Mouse (Mus musculus) liver, embryonic 14.5 days (tissue): ENCODE results near the gene Sgsm1. TPM values are rescaled to one million over a fixed set of nuclear protein-coding genes. Genes with fewer than 3 reads are reported as not detected.

Experiments used
- ATAC-seq: fragments of 200-750 bp; cut with Nextera tagmentation; 2 replicates; pipeline ENCODE4 v1.8.0; 2017; ENCODE audit warnings: moderate number of reproducible peaks, mild to moderate bottlenecking, moderate library complexity; ENCODE audit not compliant: insufficient read depth
- DNase-seq, 3 experiments: peaks; one replicate each; pipeline ENCODE4 v3.0.0-alpha.2; 2012 to 2013; ENCODE audit warnings: low read depth in 3 of 3, low spot score in 3 of 3
- H3K27ac ChIP-seq: fragments of 300-500 bp; sonication (generic); 2 replicates; pipeline ENCODE4 v1.5.1; 2014; ENCODE audit warnings: moderate library complexity, mild to moderate bottlenecking, control low read depth, inconsistent platforms
- H3K27me3 ChIP-seq: fragments of 300-500 bp; sonication (generic); 2 replicates; pipeline ENCODE4 v1.6.1; 2014; ENCODE audit warnings: mild to moderate bottlenecking, low read length, moderate library complexity; ENCODE audit not compliant: control insufficient read depth, insufficient read depth
- H3K36me3 ChIP-seq: fragments of 300-500 bp; sonication (generic); replicated peaks from 2 replicates; pipeline ENCODE4 v1.6.1; 2014; ENCODE audit warnings: low read depth; ENCODE audit not compliant: control insufficient read depth, insufficient read depth
- H3K4me1 ChIP-seq, 2 experiments: fragments of 200-500 bp in 1 of 2; fragments of 300-500 bp in 1 of 2; sonication (generic) in 1 of 2; replicated peaks; 2 replicates each; pipeline ENCODE4 v1.6.1; 2012 to 2014; ENCODE audit warnings: antibody characterized with exemption in 1 of 2, inconsistent platforms in 1 of 2, low read length in 1 of 2; ENCODE audit not compliant: control insufficient read depth in 2 of 2, insufficient read depth in 2 of 2
- H3K4me2 ChIP-seq: fragments of 300-500 bp; sonication (generic); 2 replicates; pipeline ENCODE4 v1.6.1; 2014; ENCODE audit warnings: low read depth, mild to moderate bottlenecking, control low read depth, moderate library complexity
- H3K4me3 ChIP-seq, 2 experiments: fragments of 200-500 bp in 1 of 2; fragments of 300-500 bp in 1 of 2; sonication (generic) in 1 of 2; 2 replicates each; pipeline ENCODE4 v1.5.1; 2012 to 2014; ENCODE audit warnings: low read depth in 2 of 2, low read length in 2 of 2, mild to moderate bottlenecking in 2 of 2, control low read depth in 1 of 2, inconsistent platforms in 1 of 2, moderate library complexity in 1 of 2; ENCODE audit not compliant: insufficient read depth in 1 of 2
- H3K9ac ChIP-seq: fragments of 300-500 bp; sonication (generic); replicated peaks from 2 replicates; pipeline ENCODE4 v1.6.1; 2014; ENCODE audit warnings: mild to moderate bottlenecking, control low read depth, moderate library complexity
- H3K9me3 ChIP-seq: fragments of 300-500 bp; sonication (generic); 2 replicates; pipeline ENCODE4 v1.6.1; 2016; ENCODE audit warnings: low read length, mixed read lengths; ENCODE audit not compliant: control insufficient read depth
- CTCF ChIP-seq: IDR thresholded peaks from 2 replicates; pipeline ENCODE4 v1.5.1; 2016; ENCODE audit warnings: antibody characterized with exemption, low read depth, control low read depth
- EP300 ChIP-seq: IDR thresholded peaks from 2 replicates; pipeline ENCODE4 v1.6.1; 2016; ENCODE audit warnings: antibody characterized with exemption, low read depth
- WGBS: fragments of 180-500 bp; shearing (Covaris S2); extraction: QIAGEN DNeasy Blood & Tissue Kit; methylation state at CpG from one replicate; pipeline ENCODE4 v1.1.7; 2014; ENCODE audit not compliant: insufficient replicate concordance; 5-methylcytosine and 5-hydroxymethylcytosine counted together
- polyA plus RNA-seq, 2 experiments: library from polyadenylated mRNA; depleted of rRNA in 1 of 2; stranded (reverse) in 1 of 2; unstranded in 1 of 2; fragments of >200 nt; fragmentation: Nextera tagmentation in 1 of 2; extraction: Ambion mirVana in 1 of 2; gene quantifications; 2 replicates each; pipeline versions ENCODE4 v1.2.1 to v1.2.3; 2012 to 2014

Gene Sgsm1
- polyA plus RNA-seq, 2 experiments, result 1.4 to 1.5 TPM

DNA sequence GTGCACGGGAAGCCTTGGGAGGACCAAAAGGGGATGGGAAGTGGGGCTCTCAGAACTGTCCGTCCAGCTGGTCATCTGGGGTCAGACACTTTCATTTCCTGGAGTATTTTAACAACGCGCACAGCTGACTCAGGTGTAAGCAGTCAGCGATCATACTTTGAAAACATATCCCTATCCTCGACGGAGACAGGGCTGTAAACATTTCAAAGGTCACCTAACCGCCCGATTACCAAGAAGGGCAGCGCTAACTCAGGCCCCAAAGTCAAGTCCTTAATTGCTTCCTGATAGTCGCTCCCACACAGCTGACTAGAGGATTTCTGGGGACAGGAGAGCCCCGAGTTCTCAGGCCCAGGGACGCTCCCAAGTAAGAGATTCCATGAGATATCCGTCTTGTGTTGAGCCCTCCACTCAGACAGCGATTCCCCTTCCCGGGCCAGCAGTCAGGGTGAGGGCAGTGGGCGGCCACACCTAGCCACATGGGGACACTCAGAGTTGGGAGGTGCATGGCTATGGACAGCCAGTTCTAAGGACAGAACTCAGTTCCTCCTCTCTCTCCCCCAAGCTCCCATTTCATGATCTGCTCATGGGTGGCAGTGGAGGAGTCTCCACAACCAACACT, 91.9 kb downstream of the Sgsm1 start:
- Histone ChIP-seq H3K4me2 (0 out of 2 replicates have a peak overlapping the region, but pooled peaks have one; percentile 8), H3K9ac (no peak overlapping the region), H3K9me3 (no peaks in the 10 kb centered on the region), H3K27me3 (peaks cover 5% of the 10 kb centered on the region; the same call in 1 of the 2 replicates), H3K27ac (no peak overlapping the region), H3K36me3 (no peaks in the 10 kb centered on the region), H3K4me3 (no peak overlapping the region), H3K4me1 (0 out of 4 replicates have a peak, but pooled peaks cover 0 to 3% of the 10 kb centered on the region in 2 experiments)
- ATAC-seq (no peak), DNase-seq (no peak)
- TF ChIP-seq EP300, result no peak
- no peak for TF ChIP-seq CTCF
- 55% methylated on average over 17 of the region's 17 CpGs for WGBS

DNA sequence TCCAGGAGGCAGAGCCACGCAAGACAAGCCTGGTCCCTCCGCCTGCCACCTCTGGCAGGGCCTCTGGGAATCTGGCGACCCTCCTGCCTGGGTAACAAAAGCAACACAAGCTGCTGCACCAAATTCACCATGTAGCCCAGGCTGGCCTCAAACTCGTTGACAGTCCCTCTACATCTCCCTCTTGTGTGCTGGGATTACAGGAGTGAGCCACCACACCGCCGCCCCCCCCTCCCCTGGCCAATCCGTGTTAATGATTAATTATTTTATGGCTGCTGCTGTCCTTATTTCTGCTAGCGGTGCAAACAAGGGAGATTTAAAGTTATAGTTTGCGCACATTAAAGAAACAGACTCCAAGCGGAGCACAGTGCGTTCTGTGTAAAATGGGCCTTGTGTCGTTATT, 93.5 kb downstream of the Sgsm1 start:
- WGBS, result 62% methylated on average over 12 of the region's 12 CpGs
- Histone ChIP-seq H3K27ac (no peak overlapping the region), H3K4me1 (0 out of 4 replicates have a peak, but pooled peaks cover 0 to 3% of the 10 kb centered on the region in 2 experiments), H3K4me2 (no peak overlapping the region), H3K4me3 (no peak overlapping the region), H3K9me3 (no peaks in the 10 kb centered on the region), H3K36me3 (no peaks in the 10 kb centered on the region), H3K9ac (no peak overlapping the region), H3K27me3 (peaks cover 5% of the 10 kb centered on the region; the same call in 1 of the 2 replicates)
- no peak for ATAC-seq
- DNase-seq, result no peak
- TF ChIP-seq CTCF (no peak), EP300 (no peak)

DNA sequence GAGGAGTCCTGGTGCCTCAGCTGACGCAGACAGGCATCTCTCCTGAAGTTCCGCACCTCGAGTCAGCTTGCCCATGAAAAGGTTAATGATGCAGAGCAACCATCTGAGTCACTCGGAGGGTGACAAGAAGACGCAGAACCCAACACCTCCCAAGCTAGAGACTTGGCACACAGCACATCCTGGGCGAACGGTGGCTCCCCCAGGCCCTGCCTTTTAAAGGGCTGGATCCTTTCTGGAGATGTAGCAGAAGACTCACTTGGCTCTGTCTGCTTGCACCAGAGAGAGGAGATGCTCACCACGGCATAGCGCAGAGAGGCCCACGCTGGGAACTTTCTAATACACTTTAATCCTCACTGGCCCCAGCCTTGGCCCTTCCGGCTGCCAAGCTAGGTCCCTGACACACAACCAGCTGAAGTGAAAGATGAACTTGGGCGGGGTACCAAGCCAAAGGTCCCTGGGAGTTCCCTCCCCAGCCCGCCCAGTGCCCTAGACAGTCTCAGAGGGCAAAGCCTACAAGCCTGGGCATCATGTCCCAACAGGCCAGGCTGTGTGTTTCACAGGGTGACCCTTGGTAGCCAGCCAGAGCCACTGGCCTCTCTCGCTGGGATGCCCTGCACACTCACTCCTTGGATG, 94.1 kb downstream of the Sgsm1 start:
- DNase-seq (no peak), ATAC-seq (no peak)
- Histone ChIP-seq H3K4me3 (no peak overlapping the region), H3K9ac (no peak overlapping the region), H3K27me3 (peaks cover 5% of the 10 kb centered on the region; the same call in 1 of the 2 replicates), H3K27ac (no peak overlapping the region), H3K4me2 (no peak overlapping the region), H3K9me3 (no peaks in the 10 kb centered on the region), H3K36me3 (no peaks in the 10 kb centered on the region), H3K4me1 (0 out of 4 replicates have a peak, but pooled peaks cover 0 to 3% of the 10 kb centered on the region in 2 experiments)
- 61% methylated on average over 14 of the region's 14 CpGs for WGBS
- no peak for TF ChIP-seq EP300
- no peak for TF ChIP-seq CTCF

DNA sequence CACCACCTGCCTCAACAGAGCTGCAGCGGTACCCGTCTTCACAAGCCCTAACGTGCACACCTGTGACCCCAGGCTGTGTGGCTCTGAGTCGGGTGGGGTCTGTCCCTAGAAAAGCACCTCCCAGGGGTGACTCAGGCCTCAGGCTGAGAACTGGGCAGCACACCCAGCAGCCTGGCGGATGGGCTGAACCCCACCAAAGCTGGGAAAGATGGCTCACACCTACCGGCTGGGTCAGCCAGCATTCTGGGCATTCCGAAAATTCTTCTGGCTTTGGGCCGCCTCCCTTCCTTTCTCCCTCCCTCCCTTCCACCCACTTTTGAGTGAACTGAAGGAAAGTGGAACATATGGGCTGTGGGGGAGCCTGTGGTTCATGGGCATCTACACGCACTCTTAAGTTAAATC, 95.0 kb downstream of the Sgsm1 start:
- Histone ChIP-seq H3K4me3 (no peak overlapping the region), H3K4me1 (0 out of 4 replicates have a peak, but pooled peaks cover 0 to 3% of the 10 kb centered on the region in 2 experiments), H3K27ac (no peak overlapping the region), H3K9me3 (no peaks in the 10 kb centered on the region), H3K36me3 (no peaks in the 10 kb centered on the region), H3K4me2 (no peak overlapping the region), H3K27me3 (peaks cover under 1% of the 10 kb centered on the region; the same call in 1 of the 2 replicates), H3K9ac (no peak overlapping the region)
- TF ChIP-seq CTCF, result no peak
- TF ChIP-seq EP300, result no peak
- ATAC-seq, result no peak
- DNase-seq, result no peak
- 76% methylated on average over 9 of the region's 9 CpGs for WGBS

DNA sequence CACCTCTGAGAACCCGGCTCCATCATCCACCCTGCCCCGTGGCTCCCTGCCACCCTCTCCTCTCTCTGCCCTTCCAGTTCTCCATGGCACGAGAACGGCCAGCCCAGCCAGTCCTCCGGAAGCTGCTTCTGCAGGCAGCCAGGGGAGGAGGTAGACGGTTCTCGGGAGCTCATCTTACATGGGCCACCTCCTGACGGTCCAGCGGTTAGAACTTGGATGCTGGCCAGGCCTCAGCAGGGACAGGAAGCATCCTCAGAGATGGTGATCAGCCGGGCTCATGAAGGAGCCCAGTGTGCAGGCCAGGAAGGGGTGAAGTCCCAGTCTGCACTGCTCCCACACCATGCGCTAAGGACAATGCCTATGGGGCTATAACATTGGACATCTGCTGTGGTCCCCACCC, 96.1 kb downstream of the Sgsm1 start:
- DNase-seq (no peak), ATAC-seq (no peak)

More for the DNA sequence above, 96.1 kb downstream of the Sgsm1 start:
- H3K4me3 ChIP-seq, result no peak overlapping the region
- TF ChIP-seq EP300, result no peak
- TF ChIP-seq CTCF, result no peak
- H3K27me3 ChIP-seq, result no peaks in the 10 kb centered on the region
- no peak overlapping the region for H3K4me2 ChIP-seq
- no peak overlapping the region for H3K27ac ChIP-seq
- H3K9me3 ChIP-seq, result no peaks in the 10 kb centered on the region
- H3K9ac ChIP-seq, result no peak overlapping the region
- H3K36me3 ChIP-seq, result no peaks in the 10 kb centered on the region
- WGBS, result 57% methylated on average over 11 of the region's 11 CpGs
- peaks cover 0 to 3% of the 10 kb centered on the region in 2 experiments; a peak in 1 of 4 replicates for H3K4me1 ChIP-seq
